Mouse (Mus musculus): Measurements from ENCODE around the gene Gm49630. TPM values are rescaled to one million over a fixed set of nuclear protein-coding genes. Genes with fewer than 3 reads are reported as not detected.
"Not testable (repeated sequence)": the region's sequence is repeated elsewhere in the genome, so short reads cannot be mapped to it uniquely, and the experiment has no call there.

Gene Gm49630
- polyA plus RNA-seq, 1 experiment from 2014 or later, result not detected

- ATAC-seq (ENCODE audit: low FRiP score, low TSS enrichment), result peak; percentile 47; the same call in 1 of the 2 replicates
- H3K4me1 ChIP-seq (ENCODE audit: control insufficient read depth, insufficient read depth, low read length), result not testable (repeated sequence)
- WGBS, result 100% methylated on average over 1 of the region's 3 CpGs
Measured at GRCm38 (mm10) chr17:7376951-7377700, 5.3 kb upstream of the Gm49630 start.

GRCm38 (mm10) chr17:7369401-7369800 lies 2.4 kb downstream of the Gm49630 start:
- H3K9me3 ChIP-seq (ENCODE audit: control insufficient read depth, low read length); H3K27ac ChIP-seq (ENCODE audit: low read depth, low read length); H3K4me2 ChIP-seq (replicated peaks; ENCODE audit: low read depth, low read length); H3K36me3 ChIP-seq (ENCODE audit: control insufficient read depth, insufficient read depth, low read length); H3K9ac ChIP-seq (ENCODE audit: low read depth, low read length); H3K4me1 ChIP-seq (ENCODE audit: control insufficient read depth, insufficient read depth, low read length); H3K4me3 ChIP-seq (ENCODE audit: low read length); ATAC-seq (ENCODE audit: low FRiP score, low TSS enrichment); H3K27me3 ChIP-seq (ENCODE audit: control insufficient read depth, insufficient read depth, low read length): not testable (repeated sequence)
- 76% methylated on average over 4 of the region's 6 CpGs for WGBS

More at GRCm38 (mm10) chr17:7376951-7377700, 5.3 kb upstream of the Gm49630 start:
- H3K4me2 ChIP-seq (replicated peaks; ENCODE audit: low read depth, low read length); H3K27me3 ChIP-seq (ENCODE audit: control insufficient read depth, insufficient read depth, low read length); H3K36me3 ChIP-seq (ENCODE audit: control insufficient read depth, insufficient read depth, low read length); H3K9ac ChIP-seq (ENCODE audit: low read depth, low read length); H3K4me3 ChIP-seq (ENCODE audit: low read length); H3K9me3 ChIP-seq (ENCODE audit: control insufficient read depth, low read length); H3K27ac ChIP-seq (ENCODE audit: low read depth, low read length): not testable (repeated sequence)

GRCm38 (mm10) chr17:7366676-7367374 lies 5.0 kb downstream of the Gm49630 start:
- not testable (repeated sequence) for ATAC-seq (ENCODE audit: low FRiP score, low TSS enrichment); H3K36me3 ChIP-seq (ENCODE audit: control insufficient read depth, insufficient read depth, low read length); H3K27ac ChIP-seq (ENCODE audit: low read depth, low read length); H3K4me2 ChIP-seq (replicated peaks; ENCODE audit: low read depth, low read length); H3K27me3 ChIP-seq (ENCODE audit: control insufficient read depth, insufficient read depth, low read length); H3K9me3 ChIP-seq (ENCODE audit: control insufficient read depth, low read length); H3K4me3 ChIP-seq (ENCODE audit: low read length); H3K4me1 ChIP-seq (ENCODE audit: control insufficient read depth, insufficient read depth, low read length); H3K9ac ChIP-seq (ENCODE audit: low read depth, low read length)
- 44% methylated on average over 4 of the region's 7 CpGs for WGBS

DNA sequence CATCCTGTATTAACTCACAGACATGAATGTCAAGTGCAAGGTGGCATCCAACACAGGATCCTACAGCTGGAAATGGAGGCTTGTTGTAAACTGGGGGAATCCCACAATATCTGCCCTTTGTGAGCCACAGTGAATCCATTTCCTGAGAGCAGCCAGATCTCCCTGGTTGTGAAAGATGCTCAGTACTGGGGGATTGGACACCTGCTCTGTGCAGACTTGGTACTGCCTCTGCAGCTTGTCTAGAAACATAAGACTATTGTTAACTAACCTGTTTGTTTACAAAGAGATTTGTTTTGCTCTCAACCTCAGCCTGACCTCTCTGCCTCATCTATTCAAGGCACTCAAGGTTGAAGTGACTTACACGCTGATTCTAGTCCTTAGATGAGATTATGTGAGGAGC lies 5.5 kb downstream of the Gm49630 start:
- not testable (repeated sequence) for H3K9me3 ChIP-seq (ENCODE audit: control insufficient read depth, low read length); ATAC-seq (ENCODE audit: low FRiP score, low TSS enrichment); H3K4me1 ChIP-seq (ENCODE audit: control insufficient read depth, insufficient read depth, low read length); H3K9ac ChIP-seq (ENCODE audit: low read depth, low read length); H3K27ac ChIP-seq (ENCODE audit: low read depth, low read length); H3K27me3 ChIP-seq (ENCODE audit: control insufficient read depth, insufficient read depth, low read length); H3K4me3 ChIP-seq (ENCODE audit: low read length); H3K36me3 ChIP-seq (ENCODE audit: control insufficient read depth, insufficient read depth, low read length); H3K4me2 ChIP-seq (replicated peaks; ENCODE audit: low read depth, low read length)
- WGBS, result no CpG with 5 or more reads among the region's 1 CpGs

DNA sequence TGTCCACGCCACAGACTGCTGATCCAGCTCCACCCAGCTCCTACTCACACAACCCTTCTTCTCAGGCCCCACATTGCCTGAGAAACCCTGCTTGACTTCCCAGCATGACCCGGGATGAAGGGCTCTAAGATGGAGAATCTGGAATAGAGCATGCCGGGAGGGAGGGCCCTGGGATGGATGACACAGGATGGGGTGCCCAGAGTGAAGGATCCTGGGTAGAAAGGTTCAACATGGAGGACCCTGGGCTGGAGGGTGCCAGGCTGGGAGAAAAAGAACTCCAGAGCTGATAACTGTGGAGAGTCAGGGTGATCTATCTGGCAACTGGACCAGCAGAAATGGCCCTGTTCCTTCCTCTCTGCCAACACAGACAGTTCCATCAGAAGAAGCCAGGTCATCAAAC lies 6.2 kb downstream of the Gm49630 start:
- H3K27ac ChIP-seq (ENCODE audit: low read depth, low read length); H3K4me1 ChIP-seq (ENCODE audit: control insufficient read depth, insufficient read depth, low read length); H3K9me3 ChIP-seq (ENCODE audit: control insufficient read depth, low read length); H3K27me3 ChIP-seq (ENCODE audit: control insufficient read depth, insufficient read depth, low read length); H3K4me3 ChIP-seq (ENCODE audit: low read length); H3K9ac ChIP-seq (ENCODE audit: low read depth, low read length); H3K36me3 ChIP-seq (ENCODE audit: control insufficient read depth, insufficient read depth, low read length); H3K4me2 ChIP-seq (replicated peaks; ENCODE audit: low read depth, low read length); ATAC-seq (ENCODE audit: low FRiP score, low TSS enrichment): not testable (repeated sequence)
- WGBS, result no CpG with 5 or more reads among the region's 3 CpGs

DNA sequence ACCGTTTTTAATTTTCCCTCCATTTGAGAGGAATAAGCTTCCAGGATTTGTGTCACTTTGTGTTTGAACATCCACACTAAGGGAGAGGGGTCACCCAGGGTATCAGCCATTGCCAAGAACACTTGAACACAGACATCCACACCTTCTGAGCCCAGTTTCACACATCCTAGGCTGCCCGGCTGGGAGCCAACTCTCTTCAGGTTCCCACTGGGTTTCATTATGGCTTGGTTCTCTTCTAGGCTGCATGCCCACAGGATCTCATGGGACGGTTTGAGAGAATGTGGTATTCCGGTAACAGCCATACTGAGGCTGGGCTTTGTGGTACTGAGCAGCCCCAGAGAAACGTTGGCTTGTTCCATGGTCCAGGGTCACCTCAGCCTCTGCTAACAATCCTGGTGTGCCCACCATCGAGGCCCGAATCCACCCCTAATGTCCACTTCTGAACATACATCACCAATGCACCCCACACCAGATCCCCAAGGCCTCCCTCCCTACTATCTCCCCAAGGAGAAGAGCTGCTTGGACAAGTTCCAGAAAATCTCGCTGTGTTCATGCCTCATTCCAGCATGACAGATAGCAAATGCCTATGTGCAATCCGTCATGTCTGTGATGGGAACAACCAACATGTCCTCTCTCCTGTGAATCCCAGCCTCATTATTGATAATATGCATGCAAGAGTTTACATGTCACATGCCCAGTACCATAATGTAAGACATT lies 10.9 kb downstream of the Gm49630 start:
- not testable (repeated sequence) for H3K36me3 ChIP-seq (ENCODE audit: control insufficient read depth, insufficient read depth, low read length); ATAC-seq (ENCODE audit: low FRiP score, low TSS enrichment); H3K27me3 ChIP-seq (ENCODE audit: control insufficient read depth, insufficient read depth, low read length); H3K4me2 ChIP-seq (replicated peaks; ENCODE audit: low read depth, low read length); H3K4me3 ChIP-seq (ENCODE audit: low read length); H3K4me1 ChIP-seq (ENCODE audit: control insufficient read depth, insufficient read depth, low read length); H3K9me3 ChIP-seq (ENCODE audit: control insufficient read depth, low read length); H3K27ac ChIP-seq (ENCODE audit: low read depth, low read length); H3K9ac ChIP-seq (ENCODE audit: low read depth, low read length)
- WGBS, result 93% methylated on average over 9 of the region's 9 CpGs

- not testable (repeated sequence) for H3K4me2 ChIP-seq (replicated peaks; ENCODE audit: low read depth, low read length); H3K4me1 ChIP-seq (ENCODE audit: control insufficient read depth, insufficient read depth, low read length); H3K9ac ChIP-seq (ENCODE audit: low read depth, low read length); H3K9me3 ChIP-seq (ENCODE audit: control insufficient read depth, low read length); H3K36me3 ChIP-seq (ENCODE audit: control insufficient read depth, insufficient read depth, low read length); H3K27me3 ChIP-seq (ENCODE audit: control insufficient read depth, insufficient read depth, low read length); H3K27ac ChIP-seq (ENCODE audit: low read depth, low read length); ATAC-seq (ENCODE audit: low FRiP score, low TSS enrichment); H3K4me3 ChIP-seq (ENCODE audit: low read length)
- 79% methylated on average over 4 of the region's 4 CpGs for WGBS
Measured at GRCm38 (mm10) chr17:7359806-7360205, 12.0 kb downstream of the Gm49630 start.

DNA sequence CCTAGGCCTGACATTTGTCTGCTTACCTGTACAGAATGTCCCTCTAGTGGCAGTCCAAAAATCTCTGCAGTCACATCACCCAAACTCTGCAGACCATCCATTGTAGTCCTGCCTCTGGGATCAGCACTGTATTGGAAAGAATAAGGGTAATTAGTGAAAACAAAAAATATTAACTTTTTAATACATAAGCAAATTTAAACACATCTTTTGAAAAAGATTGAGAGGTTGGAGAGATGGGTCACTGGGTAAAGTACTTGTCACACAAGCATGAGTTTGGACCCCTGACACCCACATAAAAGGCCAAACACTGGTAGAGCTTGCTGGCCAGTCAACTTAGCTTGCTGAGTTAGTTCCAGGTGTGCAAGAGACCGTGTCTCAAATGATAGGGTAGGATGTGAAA lies 19.2 kb downstream of the Gm49630 start, which contains the start of gene Ttll2:
Gene Ttll2, minus strand, starts transcription at position 101 of the 400 bp plus-strand sequence.
- H3K9ac ChIP-seq (ENCODE audit: low read depth, low read length), result not testable (repeated sequence)

GRCm38 (mm10) chr17:7348765-7349164 lies 23.0 kb downstream of the Gm49630 start:
- 88% methylated on average over 2 of the region's 3 CpGs for WGBS
- H3K4me2 ChIP-seq (replicated peaks; ENCODE audit: low read depth, low read length); ATAC-seq (ENCODE audit: low FRiP score, low TSS enrichment); H3K36me3 ChIP-seq (ENCODE audit: control insufficient read depth, insufficient read depth, low read length); H3K27me3 ChIP-seq (ENCODE audit: control insufficient read depth, insufficient read depth, low read length); H3K4me3 ChIP-seq (ENCODE audit: low read length); H3K9me3 ChIP-seq (ENCODE audit: control insufficient read depth, low read length); H3K9ac ChIP-seq (ENCODE audit: low read depth, low read length); H3K27ac ChIP-seq (ENCODE audit: low read depth, low read length); H3K4me1 ChIP-seq (ENCODE audit: control insufficient read depth, insufficient read depth, low read length): not testable (repeated sequence)

More for the DNA sequence above, 19.2 kb downstream of the Gm49630 start, which contains the start of gene Ttll2:
- H3K27ac ChIP-seq (ENCODE audit: low read depth, low read length); H3K9me3 ChIP-seq (ENCODE audit: control insufficient read depth, low read length); ATAC-seq (ENCODE audit: low FRiP score, low TSS enrichment); H3K27me3 ChIP-seq (ENCODE audit: control insufficient read depth, insufficient read depth, low read length); H3K36me3 ChIP-seq (ENCODE audit: control insufficient read depth, insufficient read depth, low read length); H3K4me2 ChIP-seq (replicated peaks; ENCODE audit: low read depth, low read length); H3K4me1 ChIP-seq (ENCODE audit: control insufficient read depth, insufficient read depth, low read length); H3K4me3 ChIP-seq (ENCODE audit: low read length): not testable (repeated sequence)
- WGBS, result 82% methylated on average over 1 of the region's 1 CpGs
